Mouse (Mus musculus) kidney, adult 18-20 months (tissue): ENCODE measurements around the gene Smyd3.
"Not testable (repeated sequence)": the region's sequence is repeated elsewhere in the genome, so short reads cannot be mapped to it uniquely, and the experiment has no call there.

Source experiments
- DNase-seq: peaks from one replicate; pipeline ENCODE4 v3.0.0; 2021

Smyd3 gene

DNA sequence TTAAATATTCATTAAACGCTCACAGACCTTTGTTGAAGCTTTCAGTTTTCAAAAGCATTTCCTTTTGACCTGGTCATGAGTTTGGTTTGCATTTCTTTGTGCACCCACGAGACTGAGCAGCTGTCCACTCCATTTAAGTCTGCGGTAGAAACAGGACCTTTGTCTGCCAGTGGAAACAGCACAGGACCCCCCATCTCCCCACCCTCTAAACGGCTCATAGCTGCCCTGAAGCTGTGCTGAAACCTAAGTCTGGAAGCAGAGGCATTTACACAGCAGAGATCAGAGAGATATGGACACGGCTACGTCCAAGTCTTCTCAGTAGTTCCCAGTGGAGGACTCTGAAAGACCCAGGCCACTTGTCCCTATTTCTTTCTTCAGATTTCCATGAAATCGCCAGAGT lies 305.5 kb downstream of the Smyd3 start:
- DNase-seq: no peak

DNA sequence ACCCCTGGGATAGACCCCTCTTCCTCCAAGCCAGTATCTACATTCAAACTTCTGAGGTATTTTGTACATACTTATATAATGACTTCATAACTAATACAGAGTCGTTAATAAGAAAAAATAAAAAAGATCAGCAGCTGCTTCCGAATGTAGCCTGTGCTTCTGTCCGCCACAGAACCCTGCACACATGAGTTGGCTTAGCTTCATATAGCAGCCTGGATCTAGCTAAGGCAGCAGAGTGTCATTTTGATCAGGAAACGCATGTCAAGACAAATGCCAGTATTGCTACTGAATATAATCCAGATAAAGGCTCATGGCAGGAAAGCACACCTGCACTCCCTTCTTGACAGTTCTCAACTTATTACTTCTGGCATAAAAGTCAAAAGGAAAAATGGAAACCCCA lies 306.5 kb downstream of the Smyd3 start:
- no peak for DNase-seq

DNA sequence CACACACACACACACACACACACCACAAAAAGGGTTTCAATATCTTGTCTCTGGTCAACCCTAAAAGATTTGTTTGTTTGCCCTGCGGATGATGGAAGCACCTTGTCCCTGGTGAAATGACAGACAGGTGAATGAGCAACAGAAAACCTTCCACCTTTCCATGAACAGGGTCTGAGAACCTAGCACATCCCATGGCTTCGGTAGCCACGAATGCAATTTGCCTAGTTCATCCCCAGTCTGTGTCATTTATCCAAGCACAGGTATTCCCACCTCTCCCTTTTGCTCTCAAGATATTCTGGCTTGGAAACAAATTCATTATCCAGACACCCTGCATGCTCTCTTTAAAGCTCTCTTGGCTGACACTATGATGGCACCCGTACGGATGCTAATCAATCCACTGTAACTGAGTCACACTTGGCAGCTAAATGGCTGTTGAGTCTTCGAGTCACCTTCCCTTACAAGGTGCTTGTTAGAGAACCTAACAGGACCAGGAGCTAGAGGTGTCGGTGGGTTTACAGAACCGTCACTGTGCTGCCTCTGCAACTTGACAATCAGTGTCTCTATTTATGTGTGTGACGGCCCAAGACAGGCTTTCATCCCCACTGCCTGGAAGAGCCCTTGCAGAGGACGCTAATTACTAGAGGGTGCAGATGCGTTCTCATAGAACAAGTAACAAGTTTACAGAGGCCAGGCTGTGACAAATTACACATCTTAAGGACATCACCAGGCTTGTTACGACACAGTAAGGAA lies 309.8 kb downstream of the Smyd3 start:
- no peak for DNase-seq

DNA sequence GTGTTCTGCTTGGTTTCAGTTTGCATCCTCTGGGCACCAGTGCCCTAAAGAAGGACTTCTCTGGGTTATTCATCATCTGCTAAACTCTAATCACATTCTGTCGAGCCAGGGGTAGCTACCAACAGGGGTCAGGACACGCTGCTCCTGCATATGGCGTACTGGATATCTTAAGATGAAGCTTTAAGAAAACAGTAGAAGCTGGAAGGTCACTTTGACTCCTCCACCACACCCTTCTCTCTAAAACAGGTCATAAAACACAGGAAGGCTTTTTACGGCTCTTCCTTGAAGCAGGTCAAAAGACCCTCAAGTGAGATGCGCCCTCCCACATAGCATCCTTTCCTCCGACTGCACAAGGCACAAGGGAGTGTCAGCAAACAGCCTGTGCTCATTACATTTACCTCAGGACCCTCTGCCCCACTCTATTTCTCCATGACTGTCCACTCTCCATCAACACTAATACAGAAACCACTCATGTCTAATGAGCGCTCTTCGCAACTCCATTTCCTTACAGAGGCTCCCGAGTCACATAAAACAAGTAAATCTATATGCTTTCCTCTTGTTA lies 310.6 kb downstream of the Smyd3 start:
- no peak for DNase-seq

DNA sequence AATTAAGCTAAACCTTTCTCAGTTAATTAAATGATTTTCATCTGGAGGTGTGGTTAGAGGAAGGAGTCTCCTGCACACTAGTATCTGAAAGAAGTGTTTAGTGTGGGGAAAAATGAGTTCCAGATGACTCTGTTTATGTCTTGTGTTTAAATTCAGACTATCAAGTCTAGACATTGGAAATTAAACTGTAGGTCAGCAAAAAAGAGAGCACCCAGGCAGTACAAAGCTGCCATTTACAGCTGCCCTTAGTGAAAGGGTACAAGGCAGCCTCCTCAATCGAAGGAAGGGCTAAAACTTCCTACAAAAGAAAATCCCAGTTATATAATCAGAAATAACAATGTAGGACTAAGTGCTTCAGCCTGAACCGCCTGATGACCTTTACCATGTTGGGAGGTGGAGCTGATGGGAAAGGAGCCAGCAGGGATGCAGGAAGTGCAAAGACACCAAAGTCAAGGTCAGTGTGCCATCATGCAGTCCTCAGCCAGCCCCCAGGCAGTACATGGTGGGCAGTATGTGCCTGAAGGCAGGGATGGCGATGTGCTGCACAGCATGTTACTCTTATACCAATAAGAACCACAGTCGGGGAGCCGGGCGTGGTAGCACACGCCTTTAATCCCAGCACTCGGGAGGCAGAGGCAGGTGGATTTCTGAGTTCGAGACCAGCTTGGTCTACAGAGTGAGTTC lies 319.2 kb downstream of the Smyd3 start:
- no peak for DNase-seq

DNA sequence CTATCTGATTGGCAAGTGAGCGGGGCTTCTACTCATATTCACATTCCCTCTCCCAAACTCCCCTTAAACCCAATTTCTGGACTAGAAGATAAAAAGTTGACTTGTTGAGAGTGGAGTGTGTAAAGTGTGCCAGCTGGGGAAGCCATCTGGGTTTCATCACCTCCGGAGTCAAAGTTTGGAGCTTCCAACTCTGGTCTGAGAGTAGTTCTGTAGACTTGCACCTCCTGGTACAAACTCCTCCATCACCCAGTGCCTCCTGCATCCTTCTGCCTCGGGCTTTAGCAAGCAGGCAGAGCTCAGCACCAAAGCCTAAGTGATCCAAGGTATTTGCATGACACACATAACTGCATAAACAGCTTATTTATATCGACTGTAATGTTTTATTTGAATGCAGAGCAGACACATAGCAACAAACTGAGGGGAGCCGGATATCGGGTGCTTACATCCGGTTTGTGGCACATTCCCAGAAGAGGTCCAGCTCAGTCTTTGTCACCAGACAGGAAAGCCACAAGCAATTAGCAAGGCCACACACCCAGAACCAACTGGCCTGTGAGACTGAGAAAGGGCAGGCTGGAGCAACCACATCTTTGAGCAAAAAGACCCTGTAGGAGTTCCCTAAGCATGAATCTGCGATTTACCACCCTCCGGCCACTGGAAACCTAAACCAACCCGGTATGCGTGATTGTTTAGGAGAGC lies 319.9 kb downstream of the Smyd3 start:
- no peak for DNase-seq

DNA sequence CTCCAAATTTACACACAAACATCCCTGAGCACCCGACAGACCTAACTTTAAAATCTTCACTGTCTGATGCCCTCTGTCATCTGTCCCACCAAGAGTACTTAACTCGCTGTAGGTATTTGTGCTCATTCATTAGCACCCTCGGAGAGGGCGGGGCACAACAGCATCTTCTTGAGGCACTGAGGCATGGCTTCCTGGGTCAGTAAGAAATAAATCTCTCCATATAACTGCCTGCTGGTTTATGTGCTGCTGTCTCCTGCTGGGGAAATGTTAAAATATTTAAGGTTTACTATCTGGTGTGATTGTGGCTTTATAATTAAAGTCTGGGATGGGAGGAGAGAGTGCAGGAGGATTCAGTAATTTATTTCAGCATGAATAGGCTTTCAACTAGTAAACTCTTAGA lies 320.7 kb downstream of the Smyd3 start:
- no peak for DNase-seq

DNA sequence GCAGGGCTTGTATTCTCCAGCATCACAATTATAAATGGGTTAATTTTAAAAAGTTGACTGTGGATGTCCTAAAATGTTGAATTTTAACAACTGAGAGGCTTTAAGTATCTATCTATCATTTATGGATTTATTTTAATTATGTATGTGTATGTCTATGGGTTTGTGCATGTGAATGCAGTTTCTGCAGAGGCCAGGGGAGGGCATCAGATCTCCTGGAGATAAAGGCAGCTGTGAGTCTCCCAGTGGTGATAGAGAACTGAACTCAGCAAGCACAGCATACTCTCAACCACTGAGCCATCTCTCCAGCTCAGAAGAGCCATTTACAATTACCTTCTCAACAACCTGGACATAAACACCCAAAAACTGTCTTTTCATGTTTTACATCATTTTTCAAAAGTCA lies 321.4 kb downstream of the Smyd3 start:
- DNase-seq: no peak

DNA sequence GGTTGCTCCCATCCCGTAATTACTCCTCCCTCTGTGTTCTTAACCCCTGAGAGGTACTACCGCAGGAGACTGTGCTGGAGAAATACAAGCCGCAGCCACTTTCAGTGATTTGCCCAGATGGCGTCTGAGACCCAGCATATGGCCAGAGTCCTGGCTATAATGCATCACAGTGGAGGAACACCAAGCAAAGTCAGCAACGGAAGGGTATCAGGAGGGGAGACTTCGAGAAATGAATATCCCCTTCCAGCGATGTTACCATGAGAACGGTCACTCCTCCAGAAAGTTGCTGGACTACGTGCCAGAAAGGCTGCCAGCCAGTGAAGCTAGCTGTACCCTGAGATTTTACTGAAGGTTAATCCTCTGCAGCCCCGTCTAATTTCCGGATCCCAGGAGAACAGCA lies 325.1 kb downstream of the Smyd3 start:
- DNase-seq: no peak

DNA sequence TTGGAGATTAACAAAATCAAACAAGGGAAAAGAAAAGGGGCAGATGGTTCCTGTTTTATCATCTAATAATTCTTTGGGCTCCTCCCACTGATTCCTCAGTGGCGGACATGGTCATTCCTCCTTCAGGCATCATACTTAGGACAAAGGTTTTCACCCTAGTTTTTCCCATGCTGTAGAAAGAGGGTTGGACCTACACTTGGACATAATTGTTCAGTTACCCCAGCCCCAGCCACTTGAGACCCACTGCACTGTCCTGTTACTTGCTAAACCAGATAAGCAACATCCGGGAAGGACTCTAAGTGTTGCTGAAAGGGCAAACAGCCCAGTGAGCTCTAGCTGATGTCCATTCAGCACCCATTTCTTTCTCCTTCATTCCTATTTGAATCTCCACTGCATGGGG lies 327.0 kb downstream of the Smyd3 start:
- DNase-seq: no peak

DNA sequence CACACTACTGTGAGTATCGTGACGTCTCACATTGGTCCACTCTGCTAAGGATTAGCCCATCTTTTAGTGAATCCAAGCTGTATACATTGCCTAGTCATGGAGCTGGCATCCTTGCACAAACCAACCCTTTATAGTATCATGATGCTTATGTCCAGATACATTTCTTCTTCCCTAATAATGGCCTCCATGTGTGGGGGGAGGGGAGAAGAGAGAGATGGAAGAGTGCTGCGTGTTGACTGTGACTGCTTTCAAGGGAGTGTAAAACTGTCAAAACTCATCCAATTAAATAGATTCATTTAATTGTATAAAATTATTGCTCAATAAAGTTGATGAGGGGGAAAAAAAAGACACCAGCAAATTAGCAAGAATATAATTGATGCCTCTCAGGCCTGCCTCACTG lies 330.7 kb downstream of the Smyd3 start:
- DNase-seq: no peak

DNA sequence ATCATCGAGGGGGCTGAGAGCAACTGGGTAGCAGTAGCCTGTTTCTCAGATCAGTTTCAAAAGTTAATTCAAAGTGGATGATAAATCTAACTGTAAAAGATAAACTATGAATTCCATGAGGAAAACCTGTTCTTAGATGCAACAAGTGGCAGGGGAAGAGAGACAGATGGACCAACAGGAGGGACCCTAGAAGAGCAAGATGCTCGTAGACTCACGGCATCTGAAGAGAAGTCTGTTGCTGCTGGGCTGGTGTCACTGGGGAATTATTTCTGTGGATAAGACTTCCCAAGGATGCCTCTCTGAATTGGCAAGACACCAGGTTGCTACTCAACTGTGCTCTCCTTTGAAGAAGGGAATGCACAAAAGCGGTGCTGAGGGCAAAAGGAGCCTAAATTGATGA lies 333.2 kb downstream of the Smyd3 start:
- DNase-seq: no peak

DNA sequence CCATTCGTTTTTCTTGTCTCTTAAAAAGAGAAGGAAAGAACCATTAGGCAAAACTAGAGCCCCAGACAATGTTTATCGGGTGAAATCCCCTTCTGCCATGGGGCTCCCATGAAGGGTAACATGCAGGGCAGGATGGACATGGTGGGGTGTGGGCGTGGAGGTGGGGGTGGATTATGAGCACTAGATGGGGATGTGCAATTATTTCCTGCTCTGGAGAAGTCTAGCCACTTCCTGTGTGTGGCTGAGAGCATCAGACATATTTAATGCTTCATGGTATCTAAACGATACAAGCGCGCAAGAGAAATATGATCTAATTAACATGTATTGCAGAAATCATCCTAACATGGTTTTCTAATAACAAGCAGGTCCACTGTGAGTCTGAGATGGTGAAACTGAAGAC lies 334.3 kb downstream of the Smyd3 start:
- no peak for DNase-seq

DNA sequence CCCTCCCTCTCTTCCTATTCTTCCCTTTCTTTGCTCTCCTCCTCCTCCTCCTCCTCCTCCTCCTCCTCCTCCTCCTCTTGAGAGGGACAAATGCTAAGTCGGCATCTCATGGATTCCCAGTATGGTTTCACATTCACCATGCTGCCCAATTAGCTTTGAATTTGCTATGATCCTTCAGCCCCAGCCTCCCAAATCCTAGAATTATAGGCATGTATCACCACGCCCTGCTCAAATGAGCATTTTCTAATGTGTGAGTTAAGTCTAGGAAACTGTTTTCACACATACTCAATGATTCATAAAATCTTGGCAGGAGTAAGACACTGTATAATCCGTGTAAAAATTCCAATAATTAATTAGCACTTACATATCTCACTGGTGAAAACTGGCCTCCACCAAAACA lies 337.3 kb downstream of the Smyd3 start:
- DNase-seq: no peak

DNA sequence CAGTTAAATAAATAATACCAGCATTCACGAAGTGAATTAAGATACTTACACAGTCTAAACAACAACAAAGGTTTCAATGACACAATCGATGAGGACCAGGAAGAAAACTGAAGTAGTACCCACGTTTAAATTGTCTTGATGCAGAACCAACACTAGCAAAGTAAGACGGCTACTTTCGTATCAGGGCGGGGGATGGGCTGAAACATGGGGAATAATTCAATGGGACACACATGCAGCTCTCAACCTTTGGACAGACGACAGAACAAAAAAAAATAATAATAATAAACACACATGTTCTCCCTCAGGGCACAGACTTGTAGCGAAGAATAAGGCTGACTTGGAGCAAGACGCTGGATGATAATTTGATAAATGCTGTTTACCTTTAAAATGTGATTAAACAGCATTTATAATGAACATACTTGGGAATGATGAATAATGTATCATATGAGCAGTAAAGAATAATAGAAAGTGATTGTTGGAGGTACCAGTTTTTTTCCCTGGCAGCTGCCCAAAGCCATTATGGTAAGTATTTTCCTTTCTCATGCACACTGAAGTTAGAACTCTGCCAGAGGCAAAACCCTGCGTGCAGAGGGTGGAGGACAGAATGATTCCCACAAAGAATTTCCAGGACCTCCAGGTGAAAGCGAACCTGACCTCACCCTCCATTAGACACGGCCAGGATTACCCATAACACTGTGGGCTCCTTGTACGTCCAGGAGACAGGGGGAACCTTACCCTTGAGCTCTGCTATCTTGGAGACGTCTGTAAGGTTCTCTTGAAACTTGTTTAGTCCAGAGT lies 340.8 kb downstream of the Smyd3 start:
- DNase-seq: peak; percentile 35

DNA sequence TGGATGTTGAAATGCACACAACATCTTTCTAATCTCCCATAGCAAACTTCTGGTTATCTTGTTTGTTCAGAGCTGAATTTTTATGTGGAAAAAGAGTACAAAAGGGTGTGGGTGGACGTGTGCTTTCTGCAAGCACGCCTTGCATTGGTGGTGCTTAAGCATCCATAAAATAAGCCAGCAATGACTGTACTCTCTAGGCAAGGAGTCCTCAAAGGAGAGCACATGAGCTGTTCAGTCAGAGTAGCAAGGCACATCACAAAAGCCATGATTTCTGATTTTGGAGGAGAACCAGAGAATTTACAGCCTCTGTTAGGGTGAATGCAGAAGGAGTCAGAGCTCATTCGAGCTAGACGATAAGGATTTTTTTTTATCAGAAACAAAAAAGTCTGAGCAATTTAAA lies 343.6 kb downstream of the Smyd3 start:
- DNase-seq: no peak

DNA sequence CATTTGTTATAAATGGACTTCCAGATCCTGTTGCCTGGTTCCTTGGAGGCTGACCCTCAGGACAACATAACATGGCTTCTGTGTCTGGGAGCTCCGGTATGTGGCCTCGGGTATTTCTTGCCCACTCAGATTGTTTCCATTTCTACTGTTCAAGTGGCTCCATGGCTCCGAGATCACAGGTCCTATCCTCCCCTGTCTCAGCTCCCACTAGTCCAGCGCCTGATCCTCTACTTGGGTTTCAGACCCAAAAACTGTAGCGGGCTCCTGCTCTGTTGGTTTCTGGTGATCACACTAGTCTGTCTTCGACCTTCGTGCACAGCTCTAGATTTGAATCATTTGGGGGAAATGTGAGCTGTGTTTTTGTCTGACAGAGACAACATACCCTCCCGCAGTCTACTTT lies 347.3 kb downstream of the Smyd3 start:
- DNase-seq: no peak

DNA sequence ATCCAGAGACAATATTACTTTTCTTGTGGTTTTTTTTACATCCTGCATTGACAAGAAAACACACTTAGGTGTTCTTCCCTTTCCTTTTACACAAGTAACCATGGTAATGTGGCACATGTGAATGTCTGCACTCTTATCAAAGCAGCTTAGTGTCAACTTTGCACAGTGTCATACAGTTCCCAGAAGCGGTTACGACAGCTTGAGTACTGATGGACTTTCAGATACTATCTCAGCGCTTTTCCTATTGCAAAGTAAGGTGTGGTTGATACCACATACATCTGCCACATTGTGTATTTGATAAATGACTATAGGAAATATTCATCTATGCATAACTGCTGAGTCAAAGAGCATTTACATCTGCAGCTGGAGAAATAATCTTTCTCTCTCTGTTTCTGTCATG lies 348.1 kb downstream of the Smyd3 start:
- DNase-seq: no peak

DNA sequence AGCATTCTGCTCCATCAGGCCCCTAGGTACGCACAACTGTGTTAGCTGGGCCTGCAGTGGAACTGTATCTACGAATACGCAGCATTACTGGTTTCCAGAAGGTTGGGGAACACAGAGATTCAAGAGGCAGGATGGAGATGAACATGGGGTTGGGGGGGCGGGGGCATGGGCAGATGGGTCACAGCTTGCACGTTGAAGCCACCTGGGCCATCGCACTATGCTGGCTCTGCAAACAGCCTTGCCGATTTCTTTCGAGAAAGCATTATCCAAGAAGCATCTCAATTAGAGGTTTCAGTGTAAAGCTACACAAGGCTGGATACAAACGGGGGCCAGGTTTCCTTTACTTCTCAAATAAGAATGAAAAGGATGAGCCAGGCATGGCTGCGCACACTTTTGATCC lies 348.7 kb downstream of the Smyd3 start:
- DNase-seq: no peak

DNA sequence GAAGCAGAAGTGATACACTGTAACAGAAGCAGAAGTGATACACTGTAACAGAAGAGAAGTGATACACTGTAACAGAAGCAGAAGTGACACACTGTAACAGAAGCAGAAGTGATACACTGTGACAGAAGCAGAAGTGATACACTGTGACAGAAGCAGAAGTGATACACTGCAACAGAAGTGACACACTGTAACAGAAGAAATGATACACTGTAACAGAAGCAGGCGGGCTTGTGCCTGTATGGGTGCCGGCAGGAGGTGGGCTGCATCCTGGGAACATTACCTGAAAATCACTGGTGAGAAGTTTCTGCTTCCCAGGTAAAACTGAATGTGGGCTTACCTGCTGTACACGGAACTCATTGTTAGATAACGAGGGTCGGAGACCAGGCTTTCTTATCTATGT lies 353.6 kb downstream of the Smyd3 start:
- not testable (repeated sequence) for DNase-seq

DNA sequence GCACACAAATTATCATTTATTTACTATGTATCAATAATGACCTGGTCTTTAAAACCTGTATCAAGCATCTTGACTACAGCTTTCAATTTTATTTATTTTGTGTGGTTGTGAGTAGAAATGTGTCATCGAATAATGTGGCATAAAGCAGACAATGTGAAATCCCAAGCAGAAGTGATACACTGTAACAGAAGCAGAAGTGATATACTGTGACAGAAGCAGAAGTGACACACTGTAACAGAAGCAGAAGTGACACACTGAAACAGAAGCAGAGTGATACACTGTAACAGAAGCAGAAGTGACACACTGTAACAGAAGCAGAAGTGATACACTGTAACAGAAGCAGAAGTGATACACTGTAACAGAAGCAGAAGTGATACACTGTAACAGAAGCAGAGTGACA lies 355.1 kb downstream of the Smyd3 start:
- not testable (repeated sequence) for DNase-seq

DNA sequence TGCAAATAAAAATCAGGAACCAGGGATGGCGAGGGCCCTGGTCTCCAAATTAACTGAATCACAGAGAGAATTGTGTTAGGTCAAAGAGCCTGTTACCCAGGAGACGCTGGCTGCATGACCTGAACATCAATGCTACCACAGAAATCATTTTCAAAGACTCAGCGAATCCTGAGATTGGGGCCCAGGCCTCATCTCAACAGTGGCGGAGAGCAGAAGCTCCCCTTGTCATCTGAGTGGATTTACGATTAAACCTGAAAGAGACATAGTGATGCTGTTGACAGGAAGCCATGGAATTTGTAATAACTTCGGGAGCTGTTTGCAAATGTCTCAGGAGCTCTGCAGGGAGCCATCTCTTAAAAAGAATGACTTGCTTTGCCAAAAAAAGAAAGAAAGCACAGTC lies 355.9 kb downstream of the Smyd3 start:
- no peak for DNase-seq

DNA sequence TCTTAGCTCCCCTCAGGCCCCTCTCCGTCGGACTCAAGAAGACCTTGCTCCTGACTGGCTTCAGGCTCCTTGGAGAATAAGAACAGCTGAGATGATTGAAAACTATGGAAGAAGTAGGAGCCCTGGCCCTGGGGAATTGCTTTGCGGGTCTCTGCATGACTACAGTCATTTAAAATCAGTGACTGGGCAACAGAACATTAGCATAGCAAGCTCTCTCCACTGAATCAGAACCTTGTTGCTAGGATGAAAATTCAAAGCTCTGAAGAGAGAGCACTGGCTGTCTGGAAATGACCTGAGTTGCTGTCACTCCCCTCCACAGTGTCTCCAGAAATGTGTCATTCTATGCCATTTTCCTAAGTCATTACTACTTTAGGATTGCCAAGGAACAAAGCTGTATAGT lies 357.1 kb downstream of the Smyd3 start:
- no peak for DNase-seq
